Mouse (Mus musculus): ENCODE data around the gene Cdc42bpg. TPM values are rescaled to one million over a fixed set of nuclear protein-coding genes. Genes with fewer than 3 reads are reported as not detected.
A peak's percentile ranks its signal among the peaks of the same experiment; 100 is the strongest.
"Not testable (repeated sequence)": the region's sequence is repeated elsewhere in the genome, so short reads cannot be mapped to it uniquely, and the experiment has no call there.

Cdc42bpg gene
- total RNA-seq, 4 experiments from 2014 or later = 14.7 to 17.1 (median 15.4) TPM

DNA sequence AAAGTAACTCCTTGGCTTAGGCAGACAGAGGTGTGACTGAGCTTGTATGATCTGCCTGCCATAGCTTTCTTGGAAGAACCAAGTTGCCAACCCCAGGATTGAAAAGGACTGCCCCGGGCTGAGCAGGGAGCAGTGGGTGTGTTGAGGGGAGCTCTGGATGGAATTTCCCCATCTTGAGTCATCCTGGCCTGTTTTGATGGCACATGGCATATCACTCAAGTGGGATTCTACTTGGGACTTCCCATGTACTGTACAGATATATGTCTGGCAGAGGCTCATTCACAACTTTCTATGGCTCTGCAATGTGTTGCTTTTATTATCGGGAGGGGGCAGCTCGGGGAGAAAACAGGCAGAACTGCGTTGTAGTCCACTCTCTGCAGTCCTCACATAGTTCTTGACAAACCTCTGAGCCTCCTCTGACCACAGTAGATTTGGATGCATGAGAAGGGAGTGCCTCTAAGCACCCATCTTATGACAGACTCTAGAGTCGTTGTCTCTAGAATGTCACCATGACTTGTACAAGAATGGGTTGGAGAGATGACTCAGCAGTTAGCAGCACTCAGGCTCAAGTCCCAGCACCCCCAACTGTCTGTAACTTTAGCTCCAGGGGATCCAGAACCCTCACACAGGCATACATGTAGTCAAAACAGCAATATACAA is 9.6 kb upstream of the Cdc42bpg start:
- DNase-seq (ENCODE audit: low spot score) = no peak

DNA sequence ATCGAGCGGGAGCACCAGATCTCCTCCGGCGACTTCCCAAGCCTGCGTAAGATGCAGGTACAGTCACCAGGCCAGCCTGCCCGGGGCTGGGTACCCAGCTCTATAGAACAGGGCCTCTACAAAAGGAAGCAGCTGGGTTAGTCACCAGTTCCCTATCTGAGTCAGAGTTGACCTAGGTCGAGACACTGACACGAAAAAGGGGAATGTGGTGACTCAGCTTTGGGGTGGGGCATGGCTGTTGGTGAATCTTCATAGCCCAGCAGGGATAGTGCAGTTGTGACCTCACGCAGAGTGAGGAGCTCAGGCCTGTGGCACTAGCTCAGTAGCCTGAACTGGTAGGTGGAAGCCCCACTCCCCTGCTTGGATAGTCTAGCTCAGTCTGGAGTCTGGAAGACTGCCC is 8.6 kb upstream of the Cdc42bpg start:
- peak; percentile 74 for DNase-seq (ENCODE audit: low spot score)

DNA sequence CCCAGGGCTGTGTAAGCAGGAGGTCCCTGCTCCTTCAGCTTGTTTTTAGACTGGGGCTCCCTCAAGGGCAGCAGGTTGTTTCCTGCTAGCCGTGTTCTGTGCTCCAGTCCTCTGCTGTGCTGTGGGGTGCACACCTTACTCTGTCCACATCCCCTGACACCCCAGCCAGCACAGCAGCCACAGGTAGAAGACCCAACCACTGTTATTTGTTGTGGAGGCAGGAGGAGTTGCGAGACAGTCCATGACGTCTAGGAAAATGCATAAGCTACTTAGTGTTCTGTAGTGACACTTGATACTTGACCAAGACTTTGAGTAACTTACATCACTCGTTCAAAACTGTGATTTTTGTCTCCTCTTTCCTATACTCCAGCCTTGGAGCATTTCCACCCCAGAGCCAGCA is 7.3 kb upstream of the Cdc42bpg start:
- no peak for DNase-seq (ENCODE audit: low spot score)

DNA sequence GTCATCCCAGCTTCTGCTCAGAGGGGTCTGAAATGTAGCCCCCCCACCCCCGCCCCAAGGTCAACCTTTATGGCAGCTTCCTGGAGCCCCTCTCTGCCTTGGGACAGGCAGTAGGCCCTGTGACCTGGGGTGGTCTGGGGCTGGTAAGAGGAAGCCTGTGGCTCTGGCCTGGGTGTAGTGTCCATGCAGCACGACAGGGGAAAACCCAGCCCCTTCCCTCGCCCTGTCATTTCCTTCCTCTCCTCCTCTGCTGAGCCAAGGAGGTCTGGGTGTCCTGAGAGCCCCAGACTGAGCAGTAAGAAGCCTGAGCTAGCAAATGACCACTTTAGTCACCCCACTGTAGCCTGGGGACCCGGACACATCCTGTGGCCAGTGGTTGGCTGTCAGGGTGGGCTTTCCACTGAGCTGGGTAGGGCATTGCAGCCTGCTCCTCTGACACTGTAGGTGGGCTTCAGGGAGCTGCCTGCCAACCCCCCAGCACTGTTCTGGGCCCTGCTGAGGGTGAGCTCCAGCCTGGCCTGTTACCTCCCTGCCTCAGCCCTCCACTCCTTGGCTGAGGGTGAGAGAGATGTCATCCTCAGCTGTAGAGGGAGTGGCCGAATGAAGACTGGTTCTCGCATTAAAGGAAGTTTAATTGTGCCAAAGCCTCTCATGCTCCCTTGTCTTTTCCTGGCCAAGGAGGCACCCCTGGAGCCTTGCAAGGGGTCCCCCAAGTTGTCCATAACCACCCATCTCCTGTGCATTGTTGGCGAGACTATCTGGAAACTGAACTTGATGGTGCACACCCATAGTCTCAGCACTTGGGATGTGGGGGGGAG is 6.6 kb upstream of the Cdc42bpg start:
- DNase-seq (ENCODE audit: low spot score) = no peak

DNA sequence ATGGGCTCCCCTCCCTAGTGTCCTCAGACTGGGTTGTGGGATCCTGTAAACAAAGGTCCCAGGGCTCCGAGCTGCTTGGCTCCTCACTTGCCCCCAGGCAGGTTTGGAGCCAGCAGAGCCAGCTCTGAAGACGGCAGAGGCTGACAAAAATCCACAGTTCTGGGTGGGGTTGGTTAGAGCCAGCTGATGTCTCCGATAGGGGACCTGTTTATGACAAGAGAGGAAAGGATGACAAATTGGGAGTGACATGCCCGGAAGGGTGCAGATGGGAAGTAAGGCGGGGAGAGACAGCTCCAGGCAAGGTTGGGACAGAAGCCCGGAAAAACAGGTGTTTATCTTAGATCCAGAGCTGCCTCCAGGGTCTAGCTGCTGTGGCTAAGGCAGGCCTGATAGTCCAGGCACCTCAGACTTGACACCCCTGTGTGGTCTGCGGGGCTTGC is 5.8 kb upstream of the Cdc42bpg start:
- DNase-seq (ENCODE audit: low spot score) = peak; percentile 80

DNA sequence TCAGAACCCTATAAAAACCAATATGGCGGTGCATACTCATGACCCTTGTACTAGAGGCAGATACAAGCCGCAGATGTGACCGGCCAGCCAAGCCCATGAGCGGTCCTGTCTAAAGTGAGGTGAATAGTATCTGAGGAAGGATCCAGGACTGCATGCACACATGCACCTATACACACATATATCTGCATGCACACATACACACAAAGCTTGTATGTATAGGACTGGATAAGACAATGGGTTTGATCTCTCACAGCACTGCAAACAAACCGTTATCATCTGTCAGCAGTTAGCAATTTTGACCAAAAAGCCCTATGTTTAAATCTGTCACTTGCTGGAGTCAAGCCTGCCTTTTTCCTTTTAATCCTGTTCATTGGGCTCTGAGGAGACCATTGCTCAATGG is 4.1 kb upstream of the Cdc42bpg start:
- no peak for DNase-seq (ENCODE audit: low spot score)

DNA sequence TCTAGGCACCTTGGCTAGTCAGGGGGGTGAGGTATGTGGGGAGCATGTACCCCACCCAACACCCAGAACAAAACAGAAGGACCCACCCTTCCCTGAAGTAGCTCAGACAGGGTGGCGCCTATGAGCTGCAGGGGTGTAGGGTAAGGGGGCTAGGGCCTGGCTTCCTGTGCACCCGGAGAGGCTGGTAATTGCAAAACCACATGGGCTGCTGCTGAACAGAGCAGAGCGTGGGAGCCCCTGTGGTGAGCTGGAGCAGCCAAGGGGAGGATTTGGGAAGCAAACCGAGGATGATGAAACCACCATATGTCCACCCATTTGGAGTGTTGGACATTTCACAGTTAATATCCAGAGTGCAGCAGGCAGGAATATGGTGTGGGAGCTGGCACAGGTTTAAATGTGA is 3.7 kb upstream of the Cdc42bpg start:
- DNase-seq (ENCODE audit: low spot score) = peak; percentile 84

DNA sequence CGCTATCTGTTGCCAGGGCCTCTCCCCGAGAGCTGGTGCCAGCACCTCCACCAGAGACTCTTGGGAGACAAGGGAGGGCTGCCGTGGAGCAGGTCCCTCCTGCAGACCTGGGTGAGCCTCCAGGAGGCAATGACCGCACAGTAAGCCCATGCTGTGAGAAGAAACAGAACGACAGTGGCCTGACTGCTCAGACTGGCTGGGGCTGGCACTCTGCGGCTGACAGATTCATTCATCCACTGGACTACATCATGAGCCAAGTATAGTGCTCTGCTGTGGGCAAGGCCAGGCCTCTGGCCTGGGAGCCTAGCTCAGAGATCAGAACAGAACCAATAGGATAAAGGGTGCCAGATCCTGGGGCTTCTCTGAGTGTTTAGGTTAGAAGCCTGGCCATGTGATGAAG is 2.4 kb upstream of the Cdc42bpg start:
- no peak for DNase-seq (ENCODE audit: low spot score)

DNA sequence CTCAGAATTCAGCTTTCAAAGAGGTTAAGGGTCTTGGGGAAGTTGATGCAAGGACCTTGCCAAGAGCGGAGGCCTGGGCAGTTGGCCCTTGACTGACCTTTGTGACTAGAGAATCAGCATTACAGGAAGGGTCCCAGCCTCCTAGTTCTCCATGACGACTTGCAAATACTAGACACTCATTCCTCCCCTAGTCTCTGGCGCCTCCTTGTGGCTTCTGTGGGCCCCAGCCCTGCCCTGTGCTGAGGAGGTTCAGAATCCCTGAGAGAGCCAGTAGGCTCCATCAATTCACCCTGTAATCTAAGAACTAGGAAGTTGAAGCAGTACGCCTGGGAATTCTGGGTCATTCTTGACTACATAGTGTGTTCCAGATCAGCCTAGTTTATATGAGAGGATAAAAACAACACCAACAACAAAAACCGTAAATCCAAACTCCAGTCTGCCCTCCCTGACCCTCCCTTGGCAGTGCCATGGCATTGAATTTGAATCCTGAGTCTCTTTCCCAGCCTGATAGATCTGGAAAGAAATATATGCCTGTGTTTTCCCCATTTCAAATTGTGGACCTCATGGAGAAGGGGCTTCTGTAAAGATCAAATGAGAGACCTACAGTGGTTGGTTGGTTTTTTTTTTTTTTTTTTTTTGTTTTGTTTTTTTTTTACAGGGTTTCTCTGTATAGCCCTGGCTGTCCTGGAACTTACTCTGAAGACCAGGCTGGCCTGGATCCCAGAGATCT is 1.3 kb upstream of the Cdc42bpg start:
- peak; percentile 95 for DNase-seq (ENCODE audit: low spot score)

DNA sequence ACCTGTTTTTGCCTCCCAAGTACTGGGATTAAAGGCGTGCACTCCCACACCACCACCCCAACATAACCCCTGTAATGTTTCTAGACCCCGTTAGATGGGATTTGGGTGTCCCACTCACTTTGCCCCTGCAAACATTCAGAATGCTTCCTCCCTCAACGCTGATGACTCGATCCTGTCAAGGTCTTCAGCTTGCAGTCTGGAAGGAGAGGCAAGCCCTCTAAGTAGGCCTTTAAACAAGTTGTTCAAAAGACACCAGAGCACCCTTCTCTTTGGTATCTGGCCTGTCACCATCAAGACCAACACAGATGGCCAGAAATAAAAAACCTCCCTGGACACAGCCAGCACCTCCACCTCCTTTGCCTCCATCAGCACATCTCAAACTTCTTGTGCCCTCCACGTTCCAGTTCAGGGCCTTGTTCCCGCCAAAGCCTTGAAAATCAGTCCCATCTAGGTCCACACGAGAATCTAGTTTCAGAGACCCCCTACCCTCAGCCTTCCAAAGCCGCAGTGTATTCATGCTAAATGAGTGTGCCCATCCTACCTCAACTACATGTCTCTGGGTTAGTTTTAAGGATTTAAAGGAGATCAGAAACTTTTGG is 640 bp upstream of the Cdc42bpg start:
- DNase-seq (ENCODE audit: low spot score) = no peak

DNA sequence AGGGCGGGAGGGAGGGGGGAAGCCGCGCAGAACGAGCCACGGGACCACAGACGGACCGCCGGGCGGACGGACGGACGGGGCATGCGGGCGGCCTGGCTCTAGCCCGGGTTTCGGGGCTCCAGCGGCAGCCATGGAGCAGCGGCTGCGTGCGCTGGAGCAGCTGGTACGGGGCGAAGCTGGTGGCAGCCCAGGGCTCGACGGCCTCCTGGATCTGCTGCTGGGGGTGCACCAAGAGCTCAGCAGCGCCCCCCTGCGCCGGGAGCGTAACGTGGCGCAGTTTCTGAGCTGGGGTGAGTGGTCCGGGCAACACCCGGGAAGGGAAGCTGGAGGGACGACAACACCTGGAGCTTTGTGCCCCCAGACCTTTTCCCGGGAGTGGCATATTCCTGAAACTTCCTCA is 330 bp downstream of the Cdc42bpg start:
- DNase-seq (ENCODE audit: low spot score) = no peak

DNA sequence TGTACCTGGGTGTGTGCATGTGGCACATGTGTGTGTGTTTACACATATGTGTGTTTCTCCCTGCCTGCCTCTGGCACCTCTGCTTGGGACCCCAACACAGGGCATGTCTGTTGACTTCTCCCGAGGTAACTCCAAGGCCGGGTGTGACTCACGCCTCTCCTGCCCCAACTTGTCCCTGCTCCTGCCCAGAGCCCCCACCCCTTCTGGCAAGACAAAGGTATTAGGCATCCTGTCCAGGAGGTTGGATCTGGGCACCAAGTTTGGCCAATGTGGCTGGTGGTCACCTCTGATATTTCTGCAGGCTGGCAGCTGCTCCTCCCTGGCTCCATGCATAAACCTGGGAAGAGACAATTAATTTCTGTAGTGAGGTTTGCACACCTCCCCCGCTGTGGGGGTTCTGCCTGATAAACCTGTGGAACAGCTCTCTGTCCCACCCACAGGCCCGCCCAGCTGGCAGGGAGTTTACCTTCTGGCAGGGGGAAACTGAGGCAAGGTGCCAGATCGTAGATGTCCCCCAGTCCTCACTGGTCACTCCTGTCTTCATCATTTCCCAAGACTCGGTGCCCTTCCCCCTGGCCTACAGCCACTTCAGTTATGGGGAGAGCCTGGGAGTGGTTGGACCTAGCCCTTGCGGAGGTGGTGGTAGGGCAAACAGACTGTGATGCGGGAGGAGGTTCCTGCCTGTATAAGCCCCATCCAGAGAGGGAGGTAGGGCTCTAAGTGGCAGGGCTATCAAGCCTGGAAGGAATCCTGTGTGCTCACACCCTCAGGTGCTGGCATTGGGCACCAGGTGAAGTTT is 1.7 kb downstream of the Cdc42bpg start:
- DNase-seq (ENCODE audit: low spot score) = no peak

DNA sequence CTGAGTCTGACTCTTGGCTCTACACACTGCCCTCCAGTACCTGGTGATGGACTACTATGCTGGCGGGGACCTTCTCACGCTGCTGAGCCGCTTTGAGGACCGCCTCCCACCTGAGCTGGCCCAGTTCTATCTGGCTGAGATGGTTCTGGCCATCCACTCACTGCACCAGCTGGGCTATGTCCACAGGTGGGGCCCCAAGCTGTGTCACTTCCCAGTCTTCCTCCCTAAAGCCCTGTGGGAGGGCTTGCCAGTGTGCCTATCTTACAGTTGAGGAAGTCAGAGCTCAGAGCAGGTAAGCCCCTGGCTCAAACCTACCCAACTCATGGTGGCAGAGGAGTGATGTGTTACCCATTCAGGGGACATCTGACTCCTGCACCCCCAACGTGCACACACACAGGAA is 3.9 kb downstream of the Cdc42bpg start:
- DNase-seq (ENCODE audit: low spot score) = no peak

DNA sequence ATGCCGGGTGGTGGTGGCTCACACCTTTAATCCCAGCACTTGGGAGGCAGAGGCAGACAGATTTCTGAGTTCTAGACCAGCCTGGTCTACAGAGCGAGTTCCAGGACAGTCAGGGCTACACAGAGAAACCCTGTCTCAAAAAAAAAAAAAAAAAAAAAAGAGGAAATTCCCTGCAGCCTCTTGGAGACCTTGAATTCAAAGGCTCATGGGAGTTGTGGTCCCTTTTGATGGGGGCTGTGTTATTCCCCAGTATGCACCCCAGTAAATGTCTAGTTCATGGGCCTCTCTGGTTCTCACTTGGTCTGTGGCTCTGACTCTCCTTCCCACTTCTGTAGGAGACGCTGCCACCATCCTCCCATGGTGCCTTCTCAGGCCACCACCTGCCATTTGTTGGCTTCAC is 5.5 kb downstream of the Cdc42bpg start:
- not testable (repeated sequence) for DNase-seq (ENCODE audit: low spot score)

DNA sequence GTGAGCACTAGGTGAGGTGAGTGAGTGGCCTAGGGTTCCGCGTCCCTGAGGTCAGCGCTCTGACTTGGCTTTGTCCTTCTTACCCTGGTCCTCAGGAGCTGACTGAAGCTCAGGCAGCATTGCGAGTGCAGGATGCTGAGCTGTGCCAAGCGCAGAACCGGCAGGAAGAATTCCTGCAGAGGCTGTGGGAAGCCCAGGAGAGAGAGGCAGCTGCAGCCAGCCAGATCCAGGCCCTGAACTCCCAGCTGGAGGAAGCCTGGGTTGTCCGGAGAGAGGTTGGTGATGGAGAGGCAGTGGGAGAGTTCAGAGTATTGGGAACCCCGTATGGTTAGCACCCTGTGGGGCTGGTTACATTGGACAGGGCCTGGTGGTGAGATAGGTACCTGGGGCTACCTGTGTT is 7.5 kb downstream of the Cdc42bpg start:
- DNase-seq (ENCODE audit: low spot score) = no peak

DNA sequence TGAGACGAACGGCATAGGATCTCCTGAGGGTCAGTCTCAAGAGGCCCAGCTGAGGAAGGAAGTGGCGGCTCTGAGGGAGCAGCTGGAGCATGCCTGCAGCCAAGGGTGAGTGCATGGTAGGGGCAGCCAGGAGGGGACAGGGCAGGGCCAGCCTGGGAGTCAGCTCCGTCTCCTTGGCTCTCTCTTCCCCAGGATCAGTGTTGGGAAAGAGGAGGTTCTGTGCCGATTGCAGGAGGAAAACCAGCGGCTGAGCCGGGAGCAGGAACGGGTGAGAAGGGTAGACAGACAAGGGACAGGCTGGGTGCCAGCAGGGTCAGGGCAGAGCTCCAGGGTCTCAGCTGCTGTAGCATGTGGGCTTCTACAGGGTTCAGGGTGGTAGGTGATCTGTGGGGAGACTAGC is 8.3 kb downstream of the Cdc42bpg start:
- DNase-seq (ENCODE audit: low spot score) = no peak

DNA sequence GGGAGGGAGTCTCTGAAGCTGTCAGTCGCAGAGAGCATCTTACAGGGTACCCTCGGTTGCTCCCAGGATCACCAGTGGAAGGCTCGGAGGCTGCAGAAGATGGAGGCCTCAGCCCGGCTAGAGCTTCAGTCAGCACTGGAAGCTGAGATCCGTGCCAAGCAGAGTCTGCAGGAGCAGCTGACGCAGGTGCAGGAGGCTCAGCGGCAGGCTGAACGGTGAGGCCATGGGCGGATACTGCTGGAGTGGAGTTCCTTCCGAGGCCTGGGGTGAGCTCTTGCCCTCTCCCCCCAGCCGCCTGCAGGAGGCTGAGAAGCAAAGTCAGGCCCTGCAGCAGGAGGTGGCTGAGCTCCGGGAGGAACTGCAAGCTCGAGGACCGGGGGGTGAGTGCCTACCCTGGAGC is 9.3 kb downstream of the Cdc42bpg start:
- DNase-seq (ENCODE audit: low spot score) = no peak

DNA sequence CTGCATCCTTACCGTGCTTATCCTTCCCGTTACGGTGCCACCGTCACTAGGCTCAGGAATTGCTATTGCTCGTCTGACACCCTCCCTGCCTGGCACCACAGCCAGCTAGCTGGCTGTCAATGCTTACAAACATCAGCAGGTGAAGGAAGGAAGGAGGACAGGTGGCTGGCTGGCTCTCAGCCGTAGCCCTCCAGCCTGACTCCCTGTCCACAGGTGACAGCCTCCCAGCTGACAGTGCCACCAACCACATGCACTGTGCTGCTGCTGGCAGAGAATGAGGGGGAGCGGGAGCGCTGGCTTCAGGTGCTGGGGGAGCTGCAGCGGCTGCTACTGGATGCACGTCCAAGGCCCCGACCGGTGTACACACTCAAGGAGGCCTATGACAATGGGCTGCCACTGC is 11.9 kb downstream of the Cdc42bpg start:
- DNase-seq (ENCODE audit: low spot score) = no peak

DNA sequence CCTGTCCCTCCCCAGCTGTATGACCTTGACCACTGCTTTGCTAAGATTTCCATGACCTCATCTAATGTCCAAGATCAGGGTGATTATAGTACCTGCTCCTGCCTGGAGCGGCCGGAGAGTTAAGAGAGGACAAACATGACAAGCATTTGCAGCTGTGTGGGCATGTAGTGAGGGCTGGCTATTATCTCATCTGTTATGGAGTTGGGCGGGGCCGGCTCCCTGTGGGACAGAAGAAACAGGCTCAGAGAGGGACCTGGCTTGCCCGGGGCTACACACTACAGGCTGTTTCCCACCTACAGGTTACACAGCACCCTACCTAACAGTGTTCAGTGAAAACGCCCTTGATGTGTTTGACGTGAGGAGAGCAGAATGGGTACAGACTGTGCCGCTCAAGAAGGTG is 15.1 kb downstream of the Cdc42bpg start:
- DNase-seq (ENCODE audit: low spot score) = no peak

DNA sequence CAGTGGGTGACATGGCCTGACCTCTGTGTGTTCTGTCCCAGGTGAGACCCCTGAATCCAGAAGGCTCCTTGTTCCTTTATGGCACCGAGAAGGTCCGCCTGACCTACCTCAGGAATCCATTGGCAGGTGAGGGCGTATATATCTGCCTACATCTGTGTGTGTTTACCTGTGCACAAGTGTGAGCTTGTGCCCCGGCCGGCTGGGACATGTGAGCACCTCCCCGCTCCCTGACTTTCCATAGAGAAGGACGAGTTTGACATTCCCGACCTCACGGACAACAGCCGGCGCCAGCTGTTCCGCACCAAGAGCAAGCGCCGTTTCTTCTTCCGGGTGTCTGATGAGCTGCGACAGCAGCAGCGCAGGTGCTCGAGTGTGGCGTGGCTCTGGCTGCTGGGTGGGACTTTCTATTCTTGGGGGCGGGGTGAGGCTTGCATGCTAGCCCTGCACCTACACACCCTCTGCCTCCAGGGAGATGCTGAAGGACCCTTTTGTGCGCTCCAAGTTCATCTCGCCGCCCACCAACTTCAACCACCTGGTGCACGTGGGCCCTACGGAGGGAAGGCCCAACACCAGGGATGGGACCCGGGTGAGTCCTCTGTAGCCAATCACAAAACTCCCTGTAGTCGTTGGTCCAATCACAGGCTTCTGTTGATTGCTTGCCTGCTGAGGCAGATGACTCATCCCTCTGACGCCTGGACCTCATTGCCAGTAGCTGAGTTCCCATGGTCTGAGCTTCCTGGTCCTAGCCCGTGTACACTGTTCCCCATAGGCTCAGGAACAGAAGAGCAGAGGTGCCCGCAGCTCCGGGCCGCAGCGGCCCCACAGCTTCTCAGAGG is 15.7 kb downstream of the Cdc42bpg start:
- no peak for DNase-seq (ENCODE audit: low spot score)

DNA sequence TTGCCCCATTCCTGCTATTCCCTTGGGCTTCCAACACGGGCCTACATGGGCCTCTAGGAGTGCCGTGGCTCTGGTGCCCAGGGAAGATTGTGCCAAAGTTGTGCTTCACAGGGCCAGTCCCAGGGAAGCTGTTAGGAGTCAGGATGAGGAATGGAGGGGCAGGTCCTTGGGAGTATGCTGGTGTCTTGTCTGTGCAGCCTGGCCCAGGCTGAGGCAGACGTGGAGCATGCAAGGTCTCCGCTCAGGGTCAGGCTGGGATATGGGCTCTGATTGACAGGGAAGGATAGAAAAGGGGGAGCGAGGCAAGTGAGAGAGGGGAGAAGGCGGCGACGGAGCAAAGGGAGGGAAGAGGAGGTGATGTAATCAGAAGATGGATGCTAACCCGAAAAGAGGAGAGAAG is 18.5 kb downstream of the Cdc42bpg start:
- no peak for DNase-seq (ENCODE audit: low spot score)
